Mouse (Mus musculus) limb, embryonic 13.5 days (tissue): ENCODE measurements around the gene Recql5. TPM values are rescaled to one million over a fixed set of nuclear protein-coding genes. Genes with fewer than 3 reads are reported as not detected.

Experiments used
- polyA plus RNA-seq: library from polyadenylated mRNA; unstranded; fragments of >200 nt; fragmentation: Nextera tagmentation; extraction: Ambion mirVana; gene quantifications from 2 replicates; pipeline ENCODE4 v1.2.1, GENCODE M21; 2015

Recql5 gene
- polyA plus RNA-seq, 1 experiment from 2014 or later, result 23.7 TPM

Other genes starting within 250 kb of the Recql5 start
- 96.5 and 102 TPM in 2 replicates for gene Grb2, start 224.9 kb downstream of the Recql5 start, polyA plus RNA-seq
- 22.7 and 31.9 TPM in 2 replicates for gene Tmem94, start 168.0 kb downstream of the Recql5 start, polyA plus RNA-seq
- 15.5 and 19.4 TPM in 2 replicates for gene Caskin2, start 119.8 kb downstream of the Recql5 start, polyA plus RNA-seq
- gene Tsen54, start 118.8 kb downstream of the Recql5 start, polyA plus RNA-seq, result 32.9 and 33.8 TPM in 2 replicates
- 4.8 and 6.0 TPM in 2 replicates for gene Llgl2, start 109.4 kb downstream of the Recql5 start, polyA plus RNA-seq
- 0.15 and 0.24 TPM in 2 replicates for gene Myo15b, start 75.1 kb downstream of the Recql5 start, polyA plus RNA-seq
- 6.7 and 8.6 TPM in 2 replicates for gene Smim5, start 33.5 kb downstream of the Recql5 start, polyA plus RNA-seq
- gene Smim6, start 21.5 kb downstream of the Recql5 start, polyA plus RNA-seq, result 1.4 TPM in 2 replicates
- 44.2 and 52.1 TPM in 2 replicates for gene Sap30bp, start 195 bp downstream of the Recql5 start, polyA plus RNA-seq
- 5.2 and 6.3 TPM in 2 replicates for gene Itgb4, start 41.2 kb upstream of the Recql5 start, polyA plus RNA-seq
- 207 and 211 TPM in 2 replicates for gene Galk1, start 79.2 kb upstream of the Recql5 start, polyA plus RNA-seq
- 2,219 and 2,483 TPM in 2 replicates for gene H3f3b, start 94.5 kb upstream of the Recql5 start, polyA plus RNA-seq
- 39.4 and 44.8 TPM in 2 replicates for gene Unk, start 96.8 kb upstream of the Recql5 start, polyA plus RNA-seq
- 2.1 and 2.4 TPM in 2 replicates for gene Unc13d, start 144.5 kb upstream of the Recql5 start, polyA plus RNA-seq
- gene Wbp2, start 153.5 kb upstream of the Recql5 start, polyA plus RNA-seq, result 43.1 and 47.9 TPM in 2 replicates
- gene Trim47, start 193.7 kb upstream of the Recql5 start, polyA plus RNA-seq, result 15.7 and 15.9 TPM in 2 replicates
- gene Trim65, start 197.7 kb upstream of the Recql5 start, polyA plus RNA-seq, result 2.3 and 3.2 TPM in 2 replicates
- 86.0 and 86.3 TPM in 2 replicates for gene Mrpl38, start 205.4 kb upstream of the Recql5 start, polyA plus RNA-seq
- gene Fbf1, start 234.7 kb upstream of the Recql5 start, polyA plus RNA-seq, result 48.6 and 48.9 TPM in 2 replicates